Comparison of ENCODE assay signal across 8 mouse cellular contexts in the genomic region with DNA sequence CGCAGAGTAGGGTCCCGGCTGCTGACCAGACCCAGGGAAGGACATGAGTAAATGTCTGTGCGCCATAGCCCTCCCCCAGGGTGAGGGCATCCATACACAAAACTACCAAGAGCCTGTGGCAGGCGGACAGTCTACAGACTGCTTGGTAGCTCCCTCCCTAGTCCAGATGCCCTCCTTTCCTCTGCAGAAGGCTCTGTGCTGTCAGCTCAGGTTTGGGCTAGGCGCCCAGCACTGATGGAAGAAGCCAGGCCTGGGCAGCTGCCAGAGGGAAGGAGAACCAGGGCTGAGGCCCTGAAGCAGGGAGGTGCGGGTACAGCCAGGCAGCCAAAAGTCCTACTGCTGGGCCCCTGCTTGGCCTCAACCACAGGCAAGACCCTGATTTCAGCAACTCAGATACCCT. TPM values are rescaled to one million over a fixed set of nuclear protein-coding genes. Genes with fewer than 3 reads are reported as not detected.
DNase-seq lines count a peak whose midpoint lies in the region; ATAC-seq and TF ChIP-seq lines count a peak whose summit lies in the region.

No protein-coding gene starts in this region.

- H3K36me3 ChIP-seq in lung, embryonic 16.5 days (ENCODE audit: control insufficient read depth, insufficient read depth, low read length): no peaks in the 10 kb centered on the region
- 0 out of 2 replicates have a peak, but pooled peaks cover 10% of the 10 kb centered on the region for H3K36me3 ChIP-seq in forebrain, postnatal 0 days (ENCODE audit: insufficient read depth)
- H3K36me3 ChIP-seq in intestine, embryonic 15.5 days: no peaks in the 10 kb centered on the region

- ATAC-seq in lung, embryonic 16.5 days (ENCODE audit: low read depth): peak; percentile 44; the same call in 1 of the 2 replicates
- ATAC-seq in forebrain, postnatal 0 days: peak; percentile 91
- no peak for ATAC-seq in intestine, embryonic 15.5 days

- TF ChIP-seq CTCF in forebrain, postnatal 0 days (IDR thresholded peaks at IDR 0.05; ENCODE audit: low read depth): no peak
- TF ChIP-seq CTCF in layer of hippocampus, adult 2 months (conservative IDR thresholded peaks at IDR 0.05): no peak

- no peak overlapping the region for H3K27ac ChIP-seq in lung, embryonic 16.5 days (ENCODE audit: low read length)
- peak overlapping the region; percentile 36 for H3K27ac ChIP-seq in forebrain, postnatal 0 days (ENCODE audit: low read depth, low read length)
- H3K27ac ChIP-seq in layer of hippocampus, adult 2 months: peak overlapping the region; percentile 83
- H3K27ac ChIP-seq in intestine, embryonic 15.5 days: no peak overlapping the region

- 84% methylated on average over 6 of the region's 6 CpGs for WGBS in lung, embryonic 16.5 days
- WGBS in forebrain, postnatal 0 days: 56% methylated on average over 6 of the region's 6 CpGs
- 77% methylated on average over 6 of the region's 6 CpGs for WGBS in intestine, embryonic 15.5 days

- no peak overlapping the region for H3K4me2 ChIP-seq in lung, embryonic 16.5 days (ENCODE audit: low read depth, low read length)
- no peak overlapping the region for H3K4me2 ChIP-seq in forebrain, postnatal 0 days (ENCODE audit: low read depth)
- H3K4me2 ChIP-seq in intestine, embryonic 15.5 days (replicated peaks): no peak overlapping the region

- H3K9ac ChIP-seq in lung, embryonic 16.5 days (ENCODE audit: low read length): no peak overlapping the region
- H3K9ac ChIP-seq in forebrain, postnatal 0 days: no peak overlapping the region
- H3K9ac ChIP-seq in intestine, embryonic 15.5 days: no peak overlapping the region

- no peaks in the 10 kb centered on the region for H3K4me1 ChIP-seq in lung, embryonic 16.5 days (replicated peaks; ENCODE audit: control insufficient read depth, insufficient read depth, low read length)
- H3K4me1 ChIP-seq in forebrain, postnatal 0 days (ENCODE audit: insufficient read depth): peaks cover 11% of the 10 kb centered on the region
- peaks cover 6% of the 10 kb centered on the region; the same call in 1 of the 2 replicates for H3K4me1 ChIP-seq in intestine, embryonic 15.5 days (replicated peaks)

- H3K4me3 ChIP-seq in lung, embryonic 16.5 days (ENCODE audit: low read length): no peak overlapping the region
- no peak overlapping the region for H3K4me3 ChIP-seq in forebrain, postnatal 0 days (ENCODE audit: low read depth, low read length)
- no peak overlapping the region for H3K4me3 ChIP-seq in layer of hippocampus, adult 2 months
- H3K4me3 ChIP-seq in intestine, embryonic 15.5 days (replicated peaks): no peak overlapping the region

- H3K27me3 ChIP-seq in lung, embryonic 16.5 days (ENCODE audit: control insufficient read depth, insufficient read depth, low read depth, low read length): no peaks in the 10 kb centered on the region
- no peaks in the 10 kb centered on the region for H3K27me3 ChIP-seq in forebrain, postnatal 0 days (ENCODE audit: insufficient read depth, low read length)
- no peaks in the 10 kb centered on the region for H3K27me3 ChIP-seq in intestine, embryonic 15.5 days (replicated peaks)

- no peaks in the 10 kb centered on the region for H3K9me3 ChIP-seq in lung, embryonic 16.5 days (ENCODE audit: control insufficient read depth, low read length)
- H3K9me3 ChIP-seq in forebrain, postnatal 0 days (ENCODE audit: low read length): no peaks in the 10 kb centered on the region
- no peaks in the 10 kb centered on the region for H3K9me3 ChIP-seq in intestine, embryonic 15.5 days

- DNase-seq in lung, adult 18-20 months: no peak
- DNase-seq in brain, embryonic 18.5 days (ENCODE audit: low read depth, low spot score): peak; percentile 69
- peak; percentile 91 for DNase-seq in forebrain, postnatal 0 days
- peak; percentile 74 to 82 for DNase-seq in layer of hippocampus, adult 2 months (ENCODE audit: low spot score in 2 of 2)
- DNase-seq in right cerebral cortex, postnatal 4 days: peak; percentile 82
- no peak for DNase-seq in embryo, embryonic 10.5 days (ENCODE audit: low spot score)

RNA-seq across cellular contexts. Expression of gene Camk2b, which starts 35.5 kb away (rescaled TPM):
- polyA plus RNA-seq in lung, embryonic 16.5 days (2015; fragmentation: Nextera tagmentation; extraction: Ambion mirVana): 1.1 and 1.9 TPM in 2 replicates
- total RNA-seq in forebrain, postnatal 0 days (2014; rRNA removed): 271 and 284 TPM in 2 replicates
- 227 and 280 TPM in 2 replicates for polyA plus RNA-seq in forebrain, postnatal 0 days (2015; fragmentation: Nextera tagmentation; extraction: Ambion mirVana)
- total RNA-seq in layer of hippocampus, adult 2 months (2021): 1,000 to 10,000 TPM; 1,149 to 1,215 TPM
- polyA plus RNA-seq in intestine, embryonic 15.5 days (2015; fragmentation: Nextera tagmentation; extraction: Ambion mirVana): 5.3 and 5.9 TPM in 2 replicates

Comparison
In these comparisons a context has a peak if more than half of its experiments do, and no peak if none do; other contexts are left out.
1. H3K27ac ChIP-seq: peak in forebrain, postnatal 0 days (single experiment) and layer of hippocampus, adult 2 months (single experiment); none in lung, embryonic 16.5 days (single experiment) and intestine, embryonic 15.5 days (single experiment).
2. DNase-seq: peak in brain, embryonic 18.5 days (single experiment), forebrain, postnatal 0 days (single experiment), layer of hippocampus, adult 2 months (2 of 2) and right cerebral cortex, postnatal 4 days (single experiment); none in lung, adult 18-20 months (0 of 2) and embryo, embryonic 10.5 days (single experiment).
3. RNA of gene Camk2b, which starts 35.5 kb away (polyA plus RNA-seq): 227 to 280 TPM in forebrain, postnatal 0 days; 5.3 to 5.9 TPM in intestine, embryonic 15.5 days and 1.1 to 1.9 TPM in lung, embryonic 16.5 days; every median in the first group is over 10 times any median in the second.